Mouse (Mus musculus): Measurements from ENCODE around the gene U2af1l4.

The U2af1l4 gene

GRCm38 (mm10) chr7:30614454-30614853 lies 51.4 kb downstream of the U2af1l4 start:
- no peak for DNase-seq

All from lung, postnatal 14 days (tissue).